Mouse (Mus musculus): ENCODE data around the gene Miip. TPM values are rescaled to one million over a fixed set of nuclear protein-coding genes. Genes with fewer than 3 reads are reported as not detected.

Gene Miip
- polyA plus RNA-seq (2017; shearing (Covaris generic)) = 86.4 TPM

GRCm38 (mm10) chr4:147868450-147869031 lies at the start of gene Miip, which contains the start of gene Fv1:
Miip (minus strand) TSS chr4:147868816.
Fv1 (plus strand) TSS chr4:147868979.

GRCm38 (mm10) chr4:147904313-147905089 lies 35.9 kb upstream of the Miip start, which contains the start of gene Mfn2:
Mfn2 (minus strand) TSS chr4:147904704.

GRCm38 (mm10) chr4:147847614-147848583 lies 20.7 kb downstream of the Miip start, which contains the start of gene Zfp933:
Zfp933 (minus strand) TSS chr4:147848366.

Other genes starting within 250 kb of the Miip start
- gene Zfp979, start 226.3 kb downstream of the Miip start, polyA plus RNA-seq (2017; shearing (Covaris generic)) = 0.49 TPM
- 0.29 TPM for gene Zfp534, start 166.3 kb downstream of the Miip start, polyA plus RNA-seq (2017; shearing (Covaris generic))
- 10.3 TPM for gene Zfp984, start 59.0 kb downstream of the Miip start, polyA plus RNA-seq (2017; shearing (Covaris generic))
- 2.2 TPM for gene Zfp933, start 20.4 kb downstream of the Miip start, polyA plus RNA-seq (2017; shearing (Covaris generic))
- gene Fv1, start 163 bp upstream of the Miip start, polyA plus RNA-seq (2017; shearing (Covaris generic)) = 4.1 TPM
- gene Mfn2, start 35.9 kb upstream of the Miip start, polyA plus RNA-seq (2017; shearing (Covaris generic)) = 34.7 TPM
- gene Plod1, start 68.0 kb upstream of the Miip start, polyA plus RNA-seq (2017; shearing (Covaris generic)) = 8.2 TPM
- 92.5 TPM for gene 2510039O18Rik, start 72.1 kb upstream of the Miip start, polyA plus RNA-seq (2017; shearing (Covaris generic))
- gene Nppb, start 117.0 kb upstream of the Miip start, polyA plus RNA-seq (2017; shearing (Covaris generic)) = not detected
- gene Nppa, start 131.9 kb upstream of the Miip start, polyA plus RNA-seq (2017; shearing (Covaris generic)) = not detected
- gene Clcn6, start 170.0 kb upstream of the Miip start, polyA plus RNA-seq (2017; shearing (Covaris generic)) = 12.6 TPM
- 24.7 TPM for gene Mthfr, start 170.3 kb upstream of the Miip start, polyA plus RNA-seq (2017; shearing (Covaris generic))
- 13.5 TPM for gene Agtrap, start 219.2 kb upstream of the Miip start, polyA plus RNA-seq (2017; shearing (Covaris generic))